Mouse (Mus musculus): ENCODE measurements at regions not wholly inside any gene's neighbourhood (a gene's known extent, or its start where the extent isn't known, plus 50 kb on each side); places are given as distances from the start of the nearest gene placed in this dataset.

- whole genome bisulfite sequencing, result 85% methylated on average over 2 of the region's 2 CpGs
- Histone ChIP-seq H3K4me1 (ENCODE audit: insufficient read depth, low read length) (no peaks in the 10 kb centered on the region), H3K9me3 (ENCODE audit: low read length) (no peaks in the 10 kb centered on the region), H3K4me3 (ENCODE audit: low read depth, low read length) (no peak overlapping the region), H3K27me3 (ENCODE audit: insufficient read depth, low read length) (no peaks in the 10 kb centered on the region), H3K36me3 (ENCODE audit: insufficient read depth, low read length) (no peaks in the 10 kb centered on the region), H3K9ac (replicated peaks; ENCODE audit: low read length, poor library complexity, severe bottlenecking) (no peak overlapping the region), H3K27ac (ENCODE audit: low read depth, low read length) (no peak overlapping the region), H3K4me2 (ENCODE audit: low read depth, low read length, poor library complexity, severe bottlenecking) (no peak overlapping the region)
- no peak for TF ChIP-seq CTCF (IDR thresholded peaks at IDR 0.05)
- ATAC-seq (ENCODE audit: low FRiP score), result no peak
- no peak for DNase-seq (ENCODE audit: low spot score)
These were observed 249.0 kb downstream of the Gm5447 start for GRCm38 (mm10) chr13:31223016-31223415.

GRCm38 (mm10) chr13:31240546-31240945 lies 266.5 kb downstream of the Gm5447 start:
- 93% methylated on average over 6 of the region's 6 CpGs for WGBS
- Histone ChIP-seq H3K36me3 (ENCODE audit: insufficient read depth, low read length) (no peaks in the 10 kb centered on the region), H3K27ac (ENCODE audit: low read depth, low read length) (no peak overlapping the region), H3K9me3 (ENCODE audit: low read length) (no peaks in the 10 kb centered on the region), H3K27me3 (ENCODE audit: insufficient read depth, low read length) (no peaks in the 10 kb centered on the region), H3K4me1 (ENCODE audit: insufficient read depth, low read length) (no peaks in the 10 kb centered on the region), H3K4me3 (ENCODE audit: low read depth, low read length) (no peak overlapping the region), H3K9ac (replicated peaks; ENCODE audit: low read length, poor library complexity, severe bottlenecking) (no peak overlapping the region), H3K4me2 (ENCODE audit: low read depth, low read length, poor library complexity, severe bottlenecking) (no peak overlapping the region)
- DNase-seq (ENCODE audit: low spot score) (no peak), ATAC-seq (ENCODE audit: low FRiP score) (no peak)
- TF ChIP-seq CTCF (IDR thresholded peaks at IDR 0.05), result no peak

- H3K36me3 ChIP-seq (ENCODE audit: insufficient read depth, low read length), result no peaks in the 10 kb centered on the region
- no peak overlapping the region for H3K9ac ChIP-seq (replicated peaks; ENCODE audit: low read length, poor library complexity, severe bottlenecking)
- no peak overlapping the region for H3K27ac ChIP-seq (ENCODE audit: low read depth, low read length)
- no peaks in the 10 kb centered on the region for H3K27me3 ChIP-seq (ENCODE audit: insufficient read depth, low read length)
- H3K4me1 ChIP-seq (ENCODE audit: insufficient read depth, low read length), result no peaks in the 10 kb centered on the region
- DNase-seq (ENCODE audit: low spot score) (no peak), ATAC-seq (ENCODE audit: low FRiP score) (no peak)
- H3K4me3 ChIP-seq (ENCODE audit: low read depth, low read length), result no peak overlapping the region
- H3K9me3 ChIP-seq (ENCODE audit: low read length), result no peaks in the 10 kb centered on the region
- no peak for TF ChIP-seq CTCF (IDR thresholded peaks at IDR 0.05)
- no peak overlapping the region for H3K4me2 ChIP-seq (ENCODE audit: low read depth, low read length, poor library complexity, severe bottlenecking)
- WGBS, result 99% methylated on average over 3 of the region's 3 CpGs
These were observed 275.0 kb downstream of the Gm5447 start for GRCm38 (mm10) chr13:31248996-31249395.

GRCm38 (mm10) chr13:31249525-31249924 lies 275.5 kb downstream of the Gm5447 start:
- DNase-seq (ENCODE audit: low spot score), result no peak
- H3K36me3 ChIP-seq (ENCODE audit: insufficient read depth, low read length), result no peaks in the 10 kb centered on the region
- no peaks in the 10 kb centered on the region for H3K9me3 ChIP-seq (ENCODE audit: low read length)
- ATAC-seq (ENCODE audit: low FRiP score), result no peak
- no peaks in the 10 kb centered on the region for H3K4me1 ChIP-seq (ENCODE audit: insufficient read depth, low read length)
- H3K27ac ChIP-seq (ENCODE audit: low read depth, low read length), result no peak overlapping the region
- no peak overlapping the region for H3K4me3 ChIP-seq (ENCODE audit: low read depth, low read length)
- no peaks in the 10 kb centered on the region for H3K27me3 ChIP-seq (ENCODE audit: insufficient read depth, low read length)
- H3K9ac ChIP-seq (replicated peaks; ENCODE audit: low read length, poor library complexity, severe bottlenecking), result no peak overlapping the region
- WGBS, result 84% methylated on average over 5 of the region's 5 CpGs
- TF ChIP-seq CTCF (IDR thresholded peaks at IDR 0.05), result no peak
- H3K4me2 ChIP-seq (ENCODE audit: low read depth, low read length, poor library complexity, severe bottlenecking), result no peak overlapping the region

GRCm38 (mm10) chr13:31254016-31254415 lies 280.0 kb downstream of the Gm5447 start:
- H3K36me3 ChIP-seq (ENCODE audit: insufficient read depth, low read length), result no peaks in the 10 kb centered on the region
- ATAC-seq (ENCODE audit: low FRiP score), result no peak
- H3K9me3 ChIP-seq (ENCODE audit: low read length), result no peaks in the 10 kb centered on the region
- no peak overlapping the region for H3K4me3 ChIP-seq (ENCODE audit: low read depth, low read length)
- H3K4me1 ChIP-seq (ENCODE audit: insufficient read depth, low read length), result no peaks in the 10 kb centered on the region
- H3K9ac ChIP-seq (replicated peaks; ENCODE audit: low read length, poor library complexity, severe bottlenecking), result no peak overlapping the region
- no peaks in the 10 kb centered on the region for H3K27me3 ChIP-seq (ENCODE audit: insufficient read depth, low read length)
- no peak for TF ChIP-seq CTCF (IDR thresholded peaks at IDR 0.05)
- no peak overlapping the region for H3K4me2 ChIP-seq (ENCODE audit: low read depth, low read length, poor library complexity, severe bottlenecking)
- H3K27ac ChIP-seq (ENCODE audit: low read depth, low read length), result no peak overlapping the region
- 73% methylated on average over 4 of the region's 4 CpGs for WGBS
- no peak for DNase-seq (ENCODE audit: low spot score)

GRCm38 (mm10) chr13:31254744-31255143 lies 280.7 kb downstream of the Gm5447 start:
- H3K36me3 ChIP-seq (ENCODE audit: insufficient read depth, low read length), result no peaks in the 10 kb centered on the region
- H3K4me1 ChIP-seq (ENCODE audit: insufficient read depth, low read length), result no peaks in the 10 kb centered on the region
- no peaks in the 10 kb centered on the region for H3K9me3 ChIP-seq (ENCODE audit: low read length)
- H3K4me2 ChIP-seq (ENCODE audit: low read depth, low read length, poor library complexity, severe bottlenecking), result no peak overlapping the region
- no peak overlapping the region for H3K27ac ChIP-seq (ENCODE audit: low read depth, low read length)
- ATAC-seq (ENCODE audit: low FRiP score), result no peak
- no peak for DNase-seq (ENCODE audit: low spot score)
- H3K27me3 ChIP-seq (ENCODE audit: insufficient read depth, low read length), result no peaks in the 10 kb centered on the region
- H3K9ac ChIP-seq (replicated peaks; ENCODE audit: low read length, poor library complexity, severe bottlenecking), result no peak overlapping the region
- TF ChIP-seq CTCF (IDR thresholded peaks at IDR 0.05), result no peak
- 90% methylated on average over 3 of the region's 3 CpGs for WGBS
- no peak overlapping the region for H3K4me3 ChIP-seq (ENCODE audit: low read depth, low read length)

Measured in midbrain, postnatal 0 days (tissue).